Mouse (Mus musculus): Measurements from ENCODE around the gene Aurkb.

DNA sequence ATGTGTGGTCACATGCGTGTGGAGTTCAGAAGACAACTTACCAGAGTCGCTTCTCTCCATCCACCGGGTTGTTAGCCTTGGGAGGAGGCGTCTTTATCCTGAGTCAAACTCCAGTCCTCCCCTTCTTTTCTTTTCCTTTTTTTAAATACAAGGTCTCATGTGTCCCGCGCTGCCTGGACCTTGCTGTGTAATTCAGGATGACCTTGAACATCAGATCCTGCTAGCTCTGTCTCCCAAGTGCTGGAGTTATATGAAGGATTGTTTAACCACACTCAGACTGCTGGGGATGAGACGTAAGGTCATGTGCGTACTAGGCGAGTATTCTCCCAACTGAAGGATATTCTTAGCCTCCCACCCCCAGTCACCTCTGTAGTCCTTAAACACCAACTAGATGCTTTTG, 31.9 kb downstream of the Aurkb start:
- TF ChIP-seq TAL1 (IDR thresholded peaks at IDR 0.05; ENCODE audit: low read length): no peak
- no peak for TF ChIP-seq GATA1 (IDR thresholded peaks at IDR 0.05; ENCODE audit: low read length)

Data from erythroblast, embryonic 14.5 days (primary cell).